Mouse (Mus musculus) thymus, adult 2 months (tissue): ENCODE results near the gene Ak6.

Source experiments
- CTCF ChIP-seq: fragments of 200-500 bp; IDR thresholded peaks from 2 replicates; pipeline ENCODE4 v1.5.1; 2012; ENCODE audit warnings: mild to moderate bottlenecking, control low read depth, low read length, moderate library complexity, borderline replicate concordance; ENCODE audit not compliant: control insufficient read depth, poor library complexity, insufficient read depth; ENCODE audit errors: extremely low read depth
- POLR2A ChIP-seq: fragments of 200-500 bp; IDR thresholded peaks from 2 replicates; pipeline ENCODE4 v1.6.1; 2012; ENCODE audit warnings: mild to moderate bottlenecking, low read length, control low read depth, moderate library complexity; ENCODE audit not compliant: control insufficient read depth, poor library complexity, insufficient read depth; ENCODE audit errors: extremely low read depth

DNA sequence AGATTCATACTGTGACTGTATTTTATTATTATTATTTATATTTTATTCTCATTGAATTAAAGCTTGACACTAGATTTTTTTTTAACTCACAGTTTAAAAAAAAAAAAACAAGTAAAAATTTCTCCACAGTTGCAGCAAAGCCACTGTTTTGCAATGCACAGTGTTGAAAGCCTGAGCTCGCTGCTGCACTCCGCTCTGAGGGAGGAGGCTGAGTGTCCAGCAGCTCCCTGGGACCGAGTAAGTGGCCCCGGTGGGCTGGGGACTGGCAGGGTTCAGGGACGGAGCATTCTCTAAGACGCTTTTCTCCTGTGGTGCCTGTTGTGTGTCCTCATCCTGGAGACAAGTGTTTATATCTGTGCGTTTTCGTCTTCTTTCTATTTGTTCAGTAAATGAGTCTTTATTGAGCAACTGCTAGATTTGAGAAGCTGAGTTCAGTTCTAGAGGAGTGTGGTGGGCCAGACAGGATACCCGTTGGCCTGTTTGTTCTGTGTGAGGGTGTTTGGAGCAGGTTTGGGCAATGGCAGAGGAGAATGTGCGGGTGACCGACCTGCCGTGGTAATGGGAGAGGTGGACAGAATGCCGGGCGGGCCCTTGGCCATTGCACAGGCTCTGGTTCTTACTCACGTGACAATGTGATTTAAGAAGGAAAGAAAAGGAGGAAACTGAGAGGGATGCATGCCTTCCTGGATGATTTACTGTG, 25.3 kb downstream of the Ak6 start:
- TF ChIP-seq POLR2A (no peak), CTCF (no peak)
